Mouse (Mus musculus): ENCODE results near the gene Slc35c2. TPM values are rescaled to one million over a fixed set of nuclear protein-coding genes. Genes with fewer than 3 reads are reported as not detected.

Slc35c2 gene
- total RNA-seq, 4 experiments from 2014 or later, result 57.0 to 58.1 (median 57.6) TPM

DNA sequence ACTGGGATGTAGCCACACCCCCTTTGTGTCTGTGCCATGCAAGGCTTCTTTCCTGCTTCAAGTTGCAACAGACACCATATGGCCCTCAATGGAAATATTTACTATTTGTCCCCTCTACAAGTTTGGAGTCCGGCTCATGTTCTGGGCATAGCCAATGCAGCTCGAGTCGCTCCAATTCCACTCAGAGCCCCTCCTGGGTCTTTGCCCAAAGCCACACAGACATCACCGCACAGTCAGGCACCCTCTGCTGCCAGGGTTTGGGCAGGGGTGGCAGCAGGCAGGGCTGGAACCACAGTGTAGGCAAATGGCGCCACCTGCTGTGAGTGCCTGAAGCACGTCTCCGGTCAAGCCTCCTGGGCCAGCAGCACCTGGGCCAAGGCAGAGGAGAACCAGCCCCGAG is 11.8 kb downstream of the Slc35c2 start:
- DNase-seq (ENCODE audit: low spot score in 2 of 2), result peak; percentile 63 to 69

DNA sequence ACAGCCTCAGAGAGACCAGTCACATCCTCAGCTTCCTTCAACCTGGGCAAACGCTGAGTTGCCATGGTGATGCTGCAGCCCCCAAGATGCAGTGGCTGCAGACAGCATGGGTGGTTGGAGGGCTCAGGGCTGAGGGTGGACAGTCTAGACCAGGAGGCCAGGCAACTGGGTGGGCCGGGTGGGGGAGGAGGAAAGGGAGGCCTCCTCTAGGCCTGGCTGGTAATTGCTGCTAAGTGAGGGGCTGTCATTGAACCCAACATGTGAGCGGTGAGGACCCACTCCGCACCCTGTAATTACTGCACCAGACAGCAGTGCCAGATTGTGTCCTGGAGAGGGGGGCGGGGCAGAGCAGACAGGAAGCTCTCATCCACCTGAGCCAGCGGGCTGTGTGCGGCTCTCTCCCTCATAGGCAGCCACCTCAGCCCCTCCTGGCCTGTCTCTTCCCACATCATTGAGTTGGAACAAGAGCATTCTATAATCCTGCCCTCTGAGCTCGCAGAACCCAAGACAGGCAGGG is 12.5 kb downstream of the Slc35c2 start:
- DNase-seq (ENCODE audit: low spot score in 2 of 2), result no peak

DNA sequence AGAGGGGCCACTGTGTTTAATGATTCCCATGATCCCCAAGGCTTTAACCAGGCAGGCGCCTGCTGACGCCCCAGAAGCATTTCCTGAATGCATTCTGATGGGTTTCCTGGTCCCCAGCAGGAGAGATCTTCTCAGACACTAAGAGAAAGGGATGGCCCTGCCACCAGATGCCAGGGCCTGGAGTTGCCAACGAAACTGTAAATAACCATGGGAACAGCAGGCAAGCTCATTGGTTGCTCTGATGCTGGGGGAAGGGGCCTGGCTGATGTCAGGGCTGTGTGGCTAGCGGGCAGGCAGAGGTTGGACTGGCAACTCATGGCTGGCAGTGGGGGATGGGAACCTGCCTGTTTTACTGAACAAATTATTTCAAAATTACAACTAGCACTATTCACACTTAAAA is 14.1 kb downstream of the Slc35c2 start:
- DNase-seq (ENCODE audit: low spot score in 2 of 2), result no peak

DNA sequence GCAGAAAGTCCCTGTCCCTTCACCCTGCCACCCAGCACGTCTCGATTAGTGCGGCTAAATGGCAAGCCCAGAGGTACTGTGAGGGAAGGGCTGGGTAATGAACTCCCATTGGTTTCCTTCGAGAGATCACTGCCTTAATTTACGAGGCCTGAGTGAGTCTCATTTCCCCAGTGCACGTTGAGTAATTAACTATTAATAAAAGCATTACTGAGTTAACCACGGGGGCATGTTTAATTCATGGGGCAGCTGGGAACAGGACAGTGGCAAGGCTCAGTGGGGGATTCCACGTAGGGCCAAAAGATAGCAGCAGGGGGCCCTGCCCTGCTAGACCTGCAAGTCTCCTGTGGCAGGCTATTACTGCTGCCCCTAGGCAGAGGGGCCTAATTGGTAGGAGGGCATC is 16.3 kb downstream of the Slc35c2 start:
- DNase-seq (ENCODE audit: low spot score in 2 of 2), result no peak

DNA sequence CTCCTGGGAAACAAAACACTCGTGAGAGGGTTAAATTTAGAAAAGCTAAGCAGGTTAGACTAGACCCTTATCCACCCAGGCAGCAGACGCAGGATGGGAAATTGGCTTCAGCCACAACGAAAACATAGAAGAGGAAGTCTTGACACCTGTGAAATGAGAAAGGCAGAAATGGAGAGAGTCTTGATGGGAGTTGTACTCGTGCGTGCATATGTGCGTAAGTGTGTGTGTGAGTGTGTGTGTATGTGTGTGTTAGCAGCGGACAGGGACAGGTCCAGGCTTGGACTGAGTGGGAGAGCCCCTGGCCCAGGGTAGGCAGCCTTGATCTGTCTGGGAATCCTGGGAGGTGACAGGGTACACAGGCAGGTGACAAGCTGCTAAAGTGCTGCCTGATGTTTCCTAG is 16.8 kb downstream of the Slc35c2 start:
- DNase-seq (ENCODE audit: low spot score in 2 of 2), result no peak

DNA sequence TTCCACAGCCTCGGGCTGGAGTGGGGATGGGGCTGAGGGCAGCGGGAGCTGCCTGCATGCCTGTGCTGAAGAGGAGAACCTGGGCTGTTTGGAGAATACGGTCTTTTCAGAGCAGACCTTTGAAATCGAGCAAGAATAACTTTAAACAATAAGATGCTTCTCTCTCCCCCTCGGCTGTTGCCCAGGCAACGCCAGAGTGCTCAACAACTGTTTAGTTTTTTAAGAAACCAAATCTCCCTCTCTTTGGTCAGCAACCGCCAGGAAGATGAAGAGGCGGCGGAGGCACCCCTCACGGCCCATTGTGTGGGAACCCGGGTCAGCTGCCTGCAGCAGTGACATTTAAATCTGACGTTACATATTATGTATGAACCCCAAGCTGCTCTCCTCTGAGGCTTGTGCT is 20.9 kb downstream of the Slc35c2 start:
- no peak for DNase-seq (ENCODE audit: low spot score in 2 of 2)

DNA sequence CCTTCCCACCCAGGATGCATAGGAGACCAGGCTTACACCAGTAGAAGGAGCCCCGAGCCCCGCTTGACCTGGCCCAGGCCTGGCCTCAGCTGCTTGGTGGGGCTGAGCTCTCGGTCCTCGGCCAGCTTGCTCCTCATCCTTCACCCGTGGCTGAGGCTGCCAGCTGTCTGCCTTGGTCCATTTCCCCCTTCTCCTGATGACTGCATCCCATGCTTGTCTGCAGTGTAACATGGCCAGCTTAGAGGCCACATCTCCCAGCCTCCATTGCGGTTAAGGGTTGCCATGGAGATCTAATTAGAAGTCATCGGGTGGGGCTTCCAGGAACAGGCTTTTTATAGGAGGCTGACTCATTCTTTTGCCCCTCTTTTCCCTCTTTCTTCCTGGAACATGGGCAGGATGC is 23.8 kb downstream of the Slc35c2 start:
- DNase-seq (ENCODE audit: low spot score in 2 of 2), result no peak

DNA sequence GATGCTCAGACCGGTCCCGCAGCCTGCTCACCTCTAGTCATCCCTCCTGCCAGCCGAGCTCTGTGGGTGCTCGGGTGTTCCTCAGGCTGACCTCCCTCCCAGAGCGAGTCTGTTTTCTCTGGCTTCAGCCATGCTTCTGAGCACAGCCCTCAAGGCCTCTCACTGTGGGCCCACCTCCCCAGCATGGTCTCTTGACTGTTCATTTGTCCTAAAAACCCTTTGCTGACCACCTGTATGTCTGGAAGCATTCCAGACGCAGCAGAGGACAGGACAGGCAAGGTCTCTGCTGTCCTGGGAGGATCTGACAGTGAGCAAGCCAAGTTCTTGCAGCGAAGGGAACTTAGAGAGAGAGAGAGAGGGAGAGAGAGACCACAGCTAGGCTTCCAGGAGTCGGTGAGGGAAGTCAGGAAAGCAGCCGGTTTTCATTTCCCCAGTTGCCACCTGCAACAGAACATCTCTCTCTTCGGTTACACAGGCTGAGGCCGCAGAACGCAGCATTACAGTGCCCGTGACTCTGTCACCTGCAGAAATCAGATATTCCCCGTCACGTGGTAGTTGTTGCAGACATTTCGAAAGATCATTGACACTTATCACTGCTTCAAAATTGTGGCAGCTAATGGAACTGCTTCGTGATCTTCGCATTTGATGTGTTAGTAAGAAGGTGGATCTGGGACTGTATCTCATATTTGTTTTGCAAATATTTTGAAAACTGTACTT is 25.2 kb downstream of the Slc35c2 start:
- no peak for DNase-seq (ENCODE audit: low spot score in 2 of 2)

DNA sequence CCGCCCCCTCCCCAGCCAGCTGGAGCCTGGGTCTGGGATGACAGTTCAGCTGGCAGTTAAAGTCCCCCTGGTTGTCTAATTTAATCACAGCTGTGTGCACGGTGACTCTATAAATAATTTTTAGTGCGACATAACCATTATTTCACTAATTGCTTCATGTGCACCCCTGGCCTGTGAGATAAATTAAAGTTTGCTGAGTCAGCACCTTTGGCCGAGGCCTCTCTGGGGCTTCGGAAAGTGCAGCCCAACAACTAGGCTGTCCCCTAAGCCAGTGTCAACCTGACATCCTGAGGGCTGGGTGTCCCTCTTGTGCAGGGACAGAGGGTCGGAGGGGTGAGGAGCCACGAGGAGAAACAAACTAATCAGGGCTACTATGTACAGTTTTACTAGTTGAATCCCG is 27.8 kb downstream of the Slc35c2 start:
- no peak for DNase-seq (ENCODE audit: low spot score in 2 of 2)

DNA sequence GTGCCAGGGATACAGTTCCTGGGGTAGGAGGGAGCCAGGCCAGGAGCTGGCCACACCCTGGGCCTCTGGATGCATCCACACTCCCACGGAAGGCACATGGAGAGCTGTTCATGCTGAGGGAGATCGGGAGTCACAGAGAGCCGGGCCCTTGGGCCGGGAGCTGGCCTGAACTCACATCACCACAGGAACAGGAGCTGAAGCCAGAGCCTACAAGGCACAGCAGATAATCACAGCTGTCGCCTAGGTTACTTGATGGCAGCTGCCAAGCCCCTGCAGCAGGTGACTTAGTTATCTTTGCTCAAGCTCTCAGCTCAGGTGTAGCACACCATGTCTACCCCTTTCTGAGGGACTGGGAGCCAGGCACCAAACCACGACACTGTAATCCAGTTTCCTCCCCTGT is 29.3 kb downstream of the Slc35c2 start:
- no peak for DNase-seq (ENCODE audit: low spot score in 2 of 2)

DNA sequence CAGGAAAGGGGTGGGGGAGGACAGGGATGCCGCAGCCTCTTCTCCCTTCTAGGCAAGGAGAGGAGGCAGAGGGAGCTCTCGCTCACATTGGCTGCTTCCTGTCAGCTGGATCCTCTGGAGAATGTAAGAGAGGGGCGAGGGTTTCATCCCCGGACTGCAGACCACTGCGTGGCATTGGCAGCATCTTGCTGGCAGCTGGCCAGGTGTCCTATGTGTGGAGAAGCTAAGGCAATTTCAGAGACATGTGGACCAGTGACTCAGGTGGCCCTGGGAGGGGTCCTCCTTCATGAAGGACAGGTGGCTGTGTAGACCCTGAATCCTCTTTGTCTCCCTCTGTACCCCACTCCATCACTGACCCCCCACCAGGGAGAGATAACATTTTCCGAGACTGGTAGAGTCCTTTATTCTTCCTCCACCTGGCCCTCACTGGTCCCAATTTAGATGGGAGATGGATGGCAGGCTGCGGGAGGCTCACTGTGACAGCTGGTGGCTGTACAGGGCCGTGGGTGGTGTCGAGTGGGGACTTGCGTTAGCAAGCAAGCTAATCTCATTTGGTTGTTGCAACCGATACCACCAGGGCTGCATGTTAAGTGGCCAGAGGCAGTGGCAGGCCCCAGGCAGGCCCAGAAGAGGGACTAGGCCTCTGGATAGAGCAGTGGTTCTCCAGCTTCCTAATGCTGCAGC is 30.4 kb downstream of the Slc35c2 start:
- DNase-seq (ENCODE audit: low spot score in 2 of 2), result peak; percentile 37 to 66

DNA sequence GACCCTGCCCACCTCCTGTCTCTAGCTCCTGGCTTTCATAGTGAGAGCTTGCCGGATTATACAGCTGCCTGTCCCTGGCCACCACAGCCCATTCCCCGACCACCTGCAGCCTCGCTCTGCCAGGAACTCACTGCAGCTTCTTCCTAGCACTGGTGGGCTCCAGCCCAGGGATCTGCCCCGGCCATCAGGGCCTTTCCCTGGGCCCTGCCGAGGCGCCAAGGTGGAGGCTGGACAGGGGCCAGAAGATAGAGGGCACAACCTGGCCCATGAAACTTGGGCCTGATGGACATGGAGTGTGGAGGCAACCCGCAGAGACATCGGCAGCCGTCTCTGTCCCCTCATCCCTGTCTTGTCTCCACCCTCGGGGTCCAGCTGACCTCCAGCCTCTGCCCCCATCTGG is 31.5 kb downstream of the Slc35c2 start:
- no peak for DNase-seq (ENCODE audit: low spot score in 2 of 2)

DNA sequence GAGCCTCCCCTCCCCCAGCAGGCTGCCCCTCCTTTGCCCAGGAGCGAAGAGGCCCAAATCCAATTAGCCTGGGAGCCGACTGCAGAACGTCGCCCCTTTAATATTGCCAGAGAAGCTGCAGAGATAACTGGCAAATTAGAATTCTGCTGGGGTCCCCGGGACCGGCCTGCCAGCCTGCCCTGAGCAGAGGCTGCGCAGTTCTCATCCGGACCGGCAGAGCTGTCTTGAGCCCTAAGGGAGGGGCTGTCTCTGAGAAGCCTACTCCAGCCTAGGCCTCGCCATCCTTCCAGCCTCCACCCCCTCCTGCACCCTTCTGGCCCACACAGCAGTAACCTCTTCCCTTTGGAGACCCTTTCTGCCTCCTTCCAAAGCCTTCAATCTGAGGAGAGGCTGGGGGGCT is 33.8 kb downstream of the Slc35c2 start:
- DNase-seq (ENCODE audit: low spot score in 2 of 2), result no peak

DNA sequence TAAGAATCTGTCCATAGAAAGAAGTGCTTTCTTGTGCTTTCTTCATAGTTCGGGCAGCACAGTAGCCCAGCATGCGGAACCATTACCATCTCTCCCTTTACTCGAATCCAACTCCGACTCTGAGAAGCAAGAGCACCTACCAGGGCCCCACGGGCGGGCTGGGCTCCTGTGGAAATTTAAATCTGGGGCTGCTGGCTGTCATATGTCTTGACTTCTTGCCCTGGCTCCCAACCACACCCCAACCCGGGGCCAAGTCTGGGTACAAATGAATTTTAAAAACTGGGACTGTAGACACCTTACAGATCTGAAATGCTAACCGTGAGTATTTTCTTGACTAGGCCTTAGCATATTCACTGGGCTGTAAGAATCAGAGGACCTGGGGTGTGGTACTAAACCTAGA is 34.4 kb downstream of the Slc35c2 start:
- no peak for DNase-seq (ENCODE audit: low spot score in 2 of 2)

DNA sequence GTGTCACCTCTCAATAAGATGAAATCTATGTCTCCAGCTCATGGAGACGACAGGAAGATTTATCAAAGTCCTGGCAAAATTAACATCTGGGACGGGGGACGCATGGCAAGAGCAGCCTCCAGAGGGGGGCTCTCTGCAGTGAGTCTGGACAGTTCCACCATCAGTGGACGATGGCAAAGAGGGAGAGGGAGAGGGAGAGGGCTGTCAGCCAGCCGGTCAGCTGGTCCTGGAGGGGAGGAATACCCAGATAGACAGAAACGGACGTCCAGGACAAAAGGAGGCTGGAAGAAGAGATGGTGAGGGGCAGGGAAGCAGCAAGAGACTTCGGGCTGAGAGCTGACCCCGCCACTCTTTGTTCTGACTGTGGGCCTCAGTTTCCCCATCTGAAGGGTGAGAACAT is 34.9 kb downstream of the Slc35c2 start:
- DNase-seq (ENCODE audit: low spot score in 2 of 2), result no peak

DNA sequence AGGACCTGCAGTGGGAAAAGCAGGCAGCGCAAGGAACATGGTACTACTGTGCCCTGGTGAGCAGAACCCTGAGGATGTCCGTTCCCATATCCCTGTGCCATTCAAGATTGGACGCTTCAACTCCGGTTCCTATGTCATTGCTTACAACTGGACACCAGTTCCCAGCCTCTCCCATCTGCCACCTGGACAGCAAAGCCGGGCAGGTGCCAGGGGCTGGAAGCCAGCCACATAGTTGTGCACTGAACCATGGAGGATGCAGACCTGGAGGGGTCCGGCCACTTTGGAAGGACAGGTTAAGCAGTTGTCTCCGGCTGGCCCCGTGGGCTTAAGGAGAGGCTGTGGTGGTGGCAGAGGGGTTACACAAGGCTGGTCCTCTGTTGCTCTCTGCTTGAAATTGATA is 35.3 kb downstream of the Slc35c2 start:
- no peak for DNase-seq (ENCODE audit: low spot score in 2 of 2)

DNA sequence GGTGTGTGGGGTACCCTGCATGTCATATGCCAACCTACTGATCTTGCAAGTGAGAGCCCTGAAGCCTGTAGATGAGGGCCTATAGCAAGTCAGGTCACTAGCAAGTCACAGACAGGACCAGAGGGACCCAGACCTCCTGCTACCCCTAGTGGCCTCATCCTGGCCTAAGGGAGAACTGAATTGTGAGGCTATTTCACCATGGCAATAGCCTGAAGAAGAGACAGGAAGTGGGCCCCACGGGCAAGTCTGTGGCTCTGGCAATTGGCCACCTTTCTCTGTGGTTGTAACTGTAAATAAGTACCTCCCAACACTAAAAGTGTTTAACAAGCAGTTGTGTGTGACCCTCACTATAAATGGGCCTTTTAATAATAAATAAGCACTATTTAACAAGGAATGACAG is 36.8 kb downstream of the Slc35c2 start:
- DNase-seq (ENCODE audit: low spot score in 2 of 2), result no peak

DNA sequence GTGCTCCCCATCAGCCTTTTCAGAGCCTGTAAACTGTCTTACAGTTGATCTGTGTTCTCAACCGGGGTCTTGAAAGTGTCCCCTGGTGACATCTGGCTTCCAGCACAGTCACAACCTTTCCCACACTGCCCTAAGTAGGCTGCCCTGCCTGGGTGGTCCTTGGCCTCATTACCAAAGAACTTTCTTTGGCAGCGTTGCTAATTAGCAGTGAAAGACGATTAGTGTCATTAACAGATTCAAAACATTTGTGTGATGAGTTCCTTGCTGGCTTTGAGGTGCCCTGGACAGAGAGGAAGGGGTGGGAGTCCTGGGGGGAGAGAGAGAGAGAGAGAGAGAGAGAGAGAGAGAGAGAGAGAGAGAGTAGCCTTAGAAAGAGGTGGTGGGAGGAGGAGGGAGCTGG is 38.7 kb downstream of the Slc35c2 start:
- no peak for DNase-seq (ENCODE audit: low spot score in 2 of 2)

DNA sequence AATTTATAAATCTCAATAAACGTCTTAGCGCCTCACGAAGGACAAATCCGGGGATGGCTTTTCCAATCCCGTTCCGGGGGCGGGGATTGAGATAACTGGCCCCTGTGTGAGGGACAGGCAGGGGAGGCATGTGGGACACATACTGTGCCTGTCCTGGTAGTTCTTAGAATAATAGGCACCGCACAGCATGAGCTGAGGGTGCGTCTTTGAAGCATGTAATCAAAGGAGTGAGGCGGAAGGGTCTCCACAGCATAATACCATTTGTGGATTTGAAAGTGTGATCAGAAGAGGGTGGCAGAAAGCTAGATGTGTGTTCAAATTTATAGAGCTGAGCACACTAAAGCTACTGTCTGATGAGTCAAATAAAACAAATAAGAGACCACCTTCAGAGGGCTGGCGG is 41.3 kb downstream of the Slc35c2 start:
- no peak for DNase-seq (ENCODE audit: low spot score in 2 of 2)

DNA sequence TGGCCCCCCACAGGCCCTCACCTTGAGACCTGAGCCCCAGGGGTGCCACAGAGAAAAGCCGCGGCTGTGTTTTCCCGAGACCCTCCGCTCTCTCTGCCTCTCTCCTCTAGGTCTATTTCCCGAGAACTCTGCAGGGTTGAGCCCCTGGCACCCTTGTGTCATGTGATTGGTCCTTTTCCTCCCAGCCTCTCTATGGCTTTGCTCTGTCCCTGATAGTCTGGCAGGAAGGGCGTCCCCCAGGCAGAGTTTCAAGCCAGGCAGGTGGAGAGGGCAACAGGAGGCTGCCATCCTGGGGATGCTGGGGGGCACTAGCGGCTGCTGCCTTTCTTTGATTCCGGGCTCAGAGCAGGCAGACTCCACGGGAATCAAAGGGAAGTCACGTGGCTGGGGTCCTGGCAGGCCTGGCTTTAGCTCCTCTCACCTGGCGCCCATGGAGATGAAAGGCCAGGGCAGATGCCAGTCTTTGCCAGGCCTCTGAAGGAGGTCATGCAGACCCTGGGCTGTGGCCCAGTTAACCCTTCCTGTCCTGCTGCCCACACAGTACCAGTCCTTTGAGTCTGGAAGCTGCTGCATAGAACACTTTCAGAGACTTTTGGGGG is 44.4 kb downstream of the Slc35c2 start:
- no peak for DNase-seq (ENCODE audit: low spot score in 2 of 2)

DNA sequence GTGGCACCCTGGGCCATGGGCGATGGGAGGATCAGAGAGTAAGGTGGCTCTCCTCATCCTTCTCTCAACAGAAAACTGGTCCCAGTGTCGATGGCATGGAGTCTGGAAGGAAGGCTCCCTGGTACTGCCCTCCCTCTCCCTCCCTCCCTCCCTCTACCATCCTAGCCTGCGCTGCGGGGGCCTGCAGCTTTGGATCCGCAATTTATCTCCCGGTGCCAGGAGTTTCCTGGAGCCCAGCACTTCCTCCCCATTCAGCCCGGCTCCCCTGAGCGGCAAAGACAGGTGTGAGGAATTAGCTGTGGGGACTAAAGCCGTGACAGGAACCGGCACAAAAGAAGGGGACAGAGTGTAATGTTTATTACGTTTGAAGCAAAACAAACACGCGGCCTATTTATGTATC is 45.1 kb downstream of the Slc35c2 start:
- DNase-seq (ENCODE audit: low spot score in 2 of 2), result no peak

DNA sequence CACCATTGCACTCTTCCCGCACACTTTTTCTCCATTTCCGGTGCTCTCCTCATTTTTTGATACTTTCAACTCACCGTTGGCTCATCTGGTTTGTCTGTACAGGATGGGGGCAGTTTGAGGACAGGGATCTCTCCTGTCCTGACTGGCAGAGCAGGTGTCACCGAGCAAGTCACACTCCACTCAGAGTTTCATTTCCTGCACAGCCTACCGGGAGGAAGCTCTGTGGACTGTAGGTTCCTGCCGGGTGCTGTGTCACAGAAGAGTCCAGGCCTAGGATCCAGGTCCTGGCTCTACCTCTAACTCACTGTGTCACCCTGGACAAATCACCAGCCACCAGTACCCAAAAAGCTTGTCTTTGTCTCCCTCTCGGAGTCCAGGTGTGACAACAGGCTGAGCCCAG is 45.9 kb downstream of the Slc35c2 start:
- DNase-seq (ENCODE audit: low spot score in 2 of 2), result no peak

DNA sequence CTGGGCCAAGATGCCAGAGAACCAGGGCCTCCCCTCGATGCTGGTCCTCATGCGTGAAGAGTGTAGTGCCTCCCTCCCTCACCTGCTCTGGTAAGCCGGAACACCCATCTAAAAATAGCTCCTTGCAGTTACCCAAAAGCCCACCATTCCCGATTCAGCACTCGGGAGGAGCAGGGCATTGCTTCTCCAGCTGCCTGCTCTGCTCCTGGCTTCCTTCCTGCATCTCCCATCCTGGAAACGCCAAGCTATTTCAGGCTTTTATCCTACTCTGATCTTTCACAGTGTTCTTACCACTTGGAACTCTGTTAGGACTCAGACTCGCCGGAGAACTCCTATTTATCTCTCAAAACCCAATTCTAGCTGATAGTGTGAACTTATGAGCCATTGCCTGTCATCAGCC is 47.3 kb downstream of the Slc35c2 start:
- DNase-seq (ENCODE audit: low spot score in 2 of 2), result no peak

All from left cerebral cortex, adult 8-10 months (tissue).